Mouse (Mus musculus): ENCODE measurements around the gene Gns. TPM values are rescaled to one million over a fixed set of nuclear protein-coding genes. Genes with fewer than 3 reads are reported as not detected.

The Gns gene
- polyA plus RNA-seq, 1 experiment from 2014 or later, result 31.6 TPM

GRCm38 (mm10) chr10:121434441-121435103 is 69.7 kb downstream of the Gns start:
- H3K36me3 ChIP-seq (ENCODE audit: control insufficient read depth, insufficient read depth, low read length), result no peaks in the 10 kb centered on the region
- peak overlapping the region; percentile 11; the same call in 1 of the 2 replicates for H3K4me2 ChIP-seq
- no peak overlapping the region for H3K4me3 ChIP-seq (ENCODE audit: low read depth, low read length)
- DNase-seq (ENCODE audit: low spot score), result no peak
- peaks cover 63% of the 10 kb centered on the region for H3K4me1 ChIP-seq (replicated peaks; ENCODE audit: control insufficient read depth, insufficient read depth, low read length)
- ATAC-seq (replicated peaks; ENCODE audit: low FRiP score), result no peak
- H3K9me3 ChIP-seq (ENCODE audit: control insufficient read depth, low read length), result no peaks in the 10 kb centered on the region
- no peak overlapping the region for H3K9ac ChIP-seq (ENCODE audit: low read depth, low read length)
- no peaks in the 10 kb centered on the region for H3K27me3 ChIP-seq (replicated peaks; ENCODE audit: control insufficient read depth, insufficient read depth, low read length)
- H3K27ac ChIP-seq (ENCODE audit: low read depth, low read length), result peak overlapping the region; percentile 50
- 73% methylated on average over 15 of the region's 15 CpGs for WGBS

GRCm38 (mm10) chr10:121435546-121436257 is 70.8 kb downstream of the Gns start:
- DNase-seq (ENCODE audit: low spot score), result no peak
- Histone ChIP-seq H3K4me1 (replicated peaks; ENCODE audit: control insufficient read depth, insufficient read depth, low read length) (peaks cover 56% of the 10 kb centered on the region), H3K4me2 (peak overlapping the region; percentile 26; the same call in 1 of the 2 replicates), H3K4me3 (ENCODE audit: low read depth, low read length) (no peak overlapping the region), H3K27me3 (replicated peaks; ENCODE audit: control insufficient read depth, insufficient read depth, low read length) (no peaks in the 10 kb centered on the region), H3K27ac (ENCODE audit: low read depth, low read length) (peak overlapping the region; percentile 63; the same call in 1 of the 2 replicates), H3K36me3 (ENCODE audit: control insufficient read depth, insufficient read depth, low read length) (no peaks in the 10 kb centered on the region), H3K9ac (ENCODE audit: low read depth, low read length) (no peak overlapping the region), H3K9me3 (ENCODE audit: control insufficient read depth, low read length) (no peaks in the 10 kb centered on the region)
- 69% methylated on average over 28 of the region's 28 CpGs for WGBS
- no peak for ATAC-seq (replicated peaks; ENCODE audit: low FRiP score)

- Histone ChIP-seq H3K9me3 (ENCODE audit: control insufficient read depth, low read length) (no peaks in the 10 kb centered on the region), H3K9ac (ENCODE audit: low read depth, low read length) (no peak overlapping the region), H3K27me3 (replicated peaks; ENCODE audit: control insufficient read depth, insufficient read depth, low read length) (no peaks in the 10 kb centered on the region), H3K4me1 (replicated peaks; ENCODE audit: control insufficient read depth, insufficient read depth, low read length) (peaks cover 50% of the 10 kb centered on the region), H3K36me3 (ENCODE audit: control insufficient read depth, insufficient read depth, low read length) (no peaks in the 10 kb centered on the region), H3K27ac (ENCODE audit: low read depth, low read length) (peak overlapping the region; percentile 63; the same call in 1 of the 2 replicates), H3K4me2 (peak overlapping the region; percentile 26; the same call in 1 of the 2 replicates), H3K4me3 (ENCODE audit: low read depth, low read length) (no peak overlapping the region)
- ATAC-seq (replicated peaks; ENCODE audit: low FRiP score), result no peak
- 36% methylated on average over 8 of the region's 8 CpGs for WGBS
- no peak for DNase-seq (ENCODE audit: low spot score)
Measured at GRCm38 (mm10) chr10:121436258-121436645, 71.4 kb downstream of the Gns start.

- H3K4me1 ChIP-seq (replicated peaks; ENCODE audit: control insufficient read depth, insufficient read depth, low read length), result peaks cover 46% of the 10 kb centered on the region
- H3K4me3 ChIP-seq (ENCODE audit: low read depth, low read length), result no peak overlapping the region
- H3K27me3 ChIP-seq (replicated peaks; ENCODE audit: control insufficient read depth, insufficient read depth, low read length), result no peaks in the 10 kb centered on the region
- peak overlapping the region; percentile 47; the same call in 1 of the 2 replicates for H3K27ac ChIP-seq (ENCODE audit: low read depth, low read length)
- H3K9ac ChIP-seq (ENCODE audit: low read depth, low read length), result no peak overlapping the region
- H3K9me3 ChIP-seq (ENCODE audit: control insufficient read depth, low read length), result no peaks in the 10 kb centered on the region
- no peak overlapping the region for H3K4me2 ChIP-seq
- DNase-seq (ENCODE audit: low spot score) (no peak), ATAC-seq (replicated peaks; ENCODE audit: low FRiP score) (no peak)
- H3K36me3 ChIP-seq (ENCODE audit: control insufficient read depth, insufficient read depth, low read length), result no peaks in the 10 kb centered on the region
- 62% methylated on average over 4 of the region's 4 CpGs for WGBS
Measured at GRCm38 (mm10) chr10:121436693-121437092, 71.8 kb downstream of the Gns start.

GRCm38 (mm10) chr10:121438109-121438508 is 73.2 kb downstream of the Gns start:
- peaks cover 33% of the 10 kb centered on the region for H3K4me1 ChIP-seq (replicated peaks; ENCODE audit: control insufficient read depth, insufficient read depth, low read length)
- H3K9ac ChIP-seq (ENCODE audit: low read depth, low read length), result no peak overlapping the region
- H3K4me3 ChIP-seq (ENCODE audit: low read depth, low read length), result no peak overlapping the region
- H3K9me3 ChIP-seq (ENCODE audit: control insufficient read depth, low read length), result no peaks in the 10 kb centered on the region
- H3K27me3 ChIP-seq (replicated peaks; ENCODE audit: control insufficient read depth, insufficient read depth, low read length), result no peaks in the 10 kb centered on the region
- ATAC-seq (replicated peaks; ENCODE audit: low FRiP score) (no peak), DNase-seq (ENCODE audit: low spot score) (no peak)
- WGBS, result 62% methylated on average over 6 of the region's 8 CpGs
- H3K27ac ChIP-seq (ENCODE audit: low read depth, low read length), result no peak overlapping the region
- no peaks in the 10 kb centered on the region for H3K36me3 ChIP-seq (ENCODE audit: control insufficient read depth, insufficient read depth, low read length)
- no peak overlapping the region for H3K4me2 ChIP-seq

- H3K4me2 ChIP-seq, result no peak overlapping the region
- no peak overlapping the region for H3K9ac ChIP-seq (ENCODE audit: low read depth, low read length)
- H3K4me1 ChIP-seq (replicated peaks; ENCODE audit: control insufficient read depth, insufficient read depth, low read length), result peaks cover 26% of the 10 kb centered on the region
- ATAC-seq (replicated peaks; ENCODE audit: low FRiP score) (no peak), DNase-seq (ENCODE audit: low spot score) (no peak)
- H3K27me3 ChIP-seq (replicated peaks; ENCODE audit: control insufficient read depth, insufficient read depth, low read length), result no peaks in the 10 kb centered on the region
- H3K4me3 ChIP-seq (ENCODE audit: low read depth, low read length), result no peak overlapping the region
- H3K9me3 ChIP-seq (ENCODE audit: control insufficient read depth, low read length), result no peaks in the 10 kb centered on the region
- WGBS, result 75% methylated on average over 12 of the region's 12 CpGs
- no peaks in the 10 kb centered on the region for H3K36me3 ChIP-seq (ENCODE audit: control insufficient read depth, insufficient read depth, low read length)
- H3K27ac ChIP-seq (ENCODE audit: low read depth, low read length), result no peak overlapping the region
Measured at GRCm38 (mm10) chr10:121439310-121439731, 74.4 kb downstream of the Gns start.

GRCm38 (mm10) chr10:121443791-121444190 is 78.9 kb downstream of the Gns start:
- Histone ChIP-seq H3K4me1 (replicated peaks; ENCODE audit: control insufficient read depth, insufficient read depth, low read length) (peaks cover 10% of the 10 kb centered on the region; the same call in 1 of the 2 replicates), H3K4me2 (no peak overlapping the region), H3K9me3 (ENCODE audit: control insufficient read depth, low read length) (no peaks in the 10 kb centered on the region), H3K27me3 (replicated peaks; ENCODE audit: control insufficient read depth, insufficient read depth, low read length) (no peaks in the 10 kb centered on the region), H3K4me3 (ENCODE audit: low read depth, low read length) (no peak overlapping the region), H3K36me3 (ENCODE audit: control insufficient read depth, insufficient read depth, low read length) (no peaks in the 10 kb centered on the region), H3K9ac (ENCODE audit: low read depth, low read length) (no peak overlapping the region), H3K27ac (ENCODE audit: low read depth, low read length) (no peak overlapping the region)
- ATAC-seq (replicated peaks; ENCODE audit: low FRiP score) (no peak), DNase-seq (ENCODE audit: low spot score) (no peak)
- 90% methylated on average over 9 of the region's 9 CpGs for WGBS

- peaks cover 10% of the 10 kb centered on the region; the same call in 1 of the 2 replicates for H3K4me1 ChIP-seq (replicated peaks; ENCODE audit: control insufficient read depth, insufficient read depth, low read length)
Measured at GRCm38 (mm10) chr10:121444198-121444597, 79.3 kb downstream of the Gns start.

More at GRCm38 (mm10) chr10:121444198-121444597, 79.3 kb downstream of the Gns start:
- Histone ChIP-seq H3K36me3 (ENCODE audit: control insufficient read depth, insufficient read depth, low read length) (no peaks in the 10 kb centered on the region), H3K27ac (ENCODE audit: low read depth, low read length) (no peak overlapping the region), H3K27me3 (replicated peaks; ENCODE audit: control insufficient read depth, insufficient read depth, low read length) (no peaks in the 10 kb centered on the region), H3K9ac (ENCODE audit: low read depth, low read length) (no peak overlapping the region), H3K4me2 (no peak overlapping the region), H3K9me3 (ENCODE audit: control insufficient read depth, low read length) (no peaks in the 10 kb centered on the region), H3K4me3 (ENCODE audit: low read depth, low read length) (no peak overlapping the region)
- ATAC-seq (replicated peaks; ENCODE audit: low FRiP score) (no peak), DNase-seq (ENCODE audit: low spot score) (no peak)
- WGBS, result 87% methylated on average over 7 of the region's 7 CpGs
